ENCODE assay signal across 34 mouse cellular contexts in the genomic region with DNA sequence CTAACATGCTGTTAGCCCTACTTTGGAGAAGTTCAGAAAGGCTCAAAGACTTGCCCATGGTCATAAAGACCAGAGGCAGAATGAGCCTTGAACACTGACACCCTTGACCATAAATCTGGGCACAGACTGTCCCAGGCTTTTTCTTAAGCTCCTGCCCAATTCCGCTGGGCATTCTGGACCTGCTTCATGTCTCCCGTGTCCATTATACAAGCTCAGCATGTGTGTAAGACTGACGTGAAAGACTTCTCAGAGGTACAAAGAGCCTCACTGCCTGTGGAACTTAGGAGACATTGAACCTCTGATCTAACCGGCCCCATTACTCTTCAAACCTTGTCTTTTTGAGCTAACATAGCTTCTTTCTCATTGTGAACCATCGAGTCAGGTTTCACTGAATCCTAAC. TPM values are rescaled to one million over a fixed set of nuclear protein-coding genes. Genes with fewer than 3 reads are reported as not detected.
"Had no signal": no experiment of that assay in that cellular context is flagged by ENCODE, and none has a peak within 500 bp of the region (broad histone marks: within the 10 kb centered on the region; RNA-seq: fewer than 3 reads in every experiment).

No protein-coding gene starts in this region.

- H3K4me3 ChIP-seq: heart, embryonic 10.5 days; heart, embryonic 12.5 days; heart, embryonic 13.5 days; heart, embryonic 15.5 days; hindbrain, embryonic 10.5 days; hindbrain, embryonic 12.5 days; hindbrain, embryonic 13.5 days; hindbrain, embryonic 15.5 days; intestine, embryonic 15.5 days; kidney, embryonic 15.5 days; layer of hippocampus, adult 2 months had no signal

- H3K9ac ChIP-seq: heart, embryonic 12.5 days; heart, embryonic 13.5 days; heart, embryonic 15.5 days; hindbrain, embryonic 12.5 days; hindbrain, embryonic 13.5 days; hindbrain, embryonic 14.5 days; hindbrain, embryonic 15.5 days; intestine, embryonic 15.5 days; kidney, embryonic 15.5 days had no signal

- H3K36me3 ChIP-seq: heart, embryonic 10.5 days; heart, embryonic 12.5 days; heart, embryonic 13.5 days; heart, embryonic 15.5 days; hindbrain, embryonic 10.5 days; hindbrain, embryonic 12.5 days; hindbrain, embryonic 13.5 days; hindbrain, embryonic 15.5 days; intestine, embryonic 15.5 days; kidney, embryonic 15.5 days had no signal

- DNase-seq: heart, postnatal 10 days; heart, postnatal 36 days; heart, postnatal 4 days; kidney, adult 11 months; kidney, adult 18-20 months; kidney, adult 2 months; kidney, adult 8-10 months; kidney, adult 9 months; kidney, postnatal 10 days; kidney, postnatal 14 days; kidney, postnatal 36 days; kidney, postnatal 4 days; layer of hippocampus, adult 9-11 months; layer of hippocampus, postnatal 36 days had no signal

- H3K27ac ChIP-seq: heart, embryonic 10.5 days; heart, embryonic 13.5 days; heart, embryonic 15.5 days; hindbrain, embryonic 10.5 days; hindbrain, embryonic 12.5 days; hindbrain, embryonic 13.5 days; hindbrain, embryonic 14.5 days; hindbrain, embryonic 15.5 days; hindbrain, postnatal 0 days; intestine, embryonic 15.5 days; kidney, embryonic 15.5 days; kidney, postnatal 0 days; layer of hippocampus, adult 2 months had no signal

- ATAC-seq: hindbrain, embryonic 16.5 days; hindbrain, postnatal 0 days; inflammation-experienced regulatory T-cells, adult 6 months; intestine, embryonic 15.5 days; intestine, embryonic 16.5 days; intestine, postnatal 0 days had no signal

- H3K4me2 ChIP-seq: heart, embryonic 11.5 days; heart, embryonic 12.5 days; heart, embryonic 13.5 days; heart, embryonic 15.5 days; hindbrain, embryonic 12.5 days; hindbrain, embryonic 13.5 days; hindbrain, embryonic 14.5 days; hindbrain, embryonic 15.5 days; intestine, embryonic 15.5 days; kidney, embryonic 15.5 days had no signal

- H3K27me3 ChIP-seq: heart, embryonic 13.5 days; heart, embryonic 15.5 days; hindbrain, embryonic 12.5 days; hindbrain, embryonic 13.5 days; hindbrain, embryonic 15.5 days; intestine, embryonic 15.5 days; kidney, embryonic 15.5 days had no signal

- H3K9me3 ChIP-seq: heart, embryonic 10.5 days; heart, embryonic 12.5 days; heart, embryonic 13.5 days; heart, embryonic 15.5 days; hindbrain, embryonic 10.5 days; hindbrain, embryonic 12.5 days; hindbrain, embryonic 13.5 days; hindbrain, embryonic 15.5 days; intestine, embryonic 15.5 days; kidney, embryonic 15.5 days had no signal

- H3K4me1 ChIP-seq: heart, embryonic 10.5 days; heart, embryonic 12.5 days; heart, embryonic 13.5 days; heart, embryonic 15.5 days had no signal

RNA-seq across cellular contexts. Expression of gene Gm973, which starts 22.3 kb away (rescaled TPM):
- total RNA-seq: heart, postnatal 4 days had no signal
- polyA plus RNA-seq: heart, embryonic 14.5 days had no signal
